Mouse (Mus musculus) hindbrain, embryonic 10.5 days (tissue): ENCODE data around the gene Praf2. TPM values are rescaled to one million over a fixed set of nuclear protein-coding genes. Genes with fewer than 3 reads are reported as not detected.
"Not testable (repeated sequence)": the region's sequence is repeated elsewhere in the genome, so short reads cannot be mapped to it uniquely, and the experiment has no call there.

Experiments used
- DNase-seq: peaks from one replicate; pipeline ENCODE4 v3.0.0-alpha.2; 2017; ENCODE audit warnings: low spot score
- H3K27ac ChIP-seq: fragments of 300-500 bp; sonication (generic); 2 replicates; pipeline ENCODE4 v1.5.1; 2016; ENCODE audit warnings: mild to moderate bottlenecking, moderate library complexity
- H3K27me3 ChIP-seq: fragments of 300-500 bp; sonication (generic); 2 replicates; pipeline ENCODE4 v1.6.1; 2016; ENCODE audit warnings: mild to moderate bottlenecking; ENCODE audit not compliant: poor library complexity, insufficient read depth, severe bottlenecking
- H3K36me3 ChIP-seq: fragments of 300-500 bp; sonication (generic); 2 replicates; pipeline ENCODE4 v1.6.1; 2016; ENCODE audit warnings: mild to moderate bottlenecking, moderate library complexity
- H3K4me1 ChIP-seq: fragments of 300-500 bp; sonication (generic); replicated peaks from 2 replicates; pipeline ENCODE4 v1.6.1; 2016; ENCODE audit warnings: mild to moderate bottlenecking
- H3K4me3 ChIP-seq: fragments of 300-500 bp; sonication (generic); 2 replicates; pipeline ENCODE4 v1.5.1; 2016; ENCODE audit warnings: mild to moderate bottlenecking, moderate library complexity
- H3K9me3 ChIP-seq: fragments of 300-500 bp; sonication (generic); 2 replicates; pipeline ENCODE4 v1.6.1; 2016; ENCODE audit warnings: mild to moderate bottlenecking, moderate library complexity
- WGBS: fragments of 180-500 bp; shearing (Covaris S2); methylation state at CpG from one replicate; pipeline ENCODE4 v1.1.7; 2016; 5-methylcytosine and 5-hydroxymethylcytosine counted together
- polyA plus RNA-seq: library from polyadenylated mRNA; unstranded; fragments of >200 nt; fragmentation: Nextera tagmentation; extraction: Ambion mirVana; gene quantifications from 2 replicates; pipeline ENCODE4 v1.2.1, GENCODE M21; 2016

The Praf2 gene
- polyA plus RNA-seq, 1 experiment from 2014 or later: 101 TPM

GRCm38 (mm10) chrX:7743470-7743869, 15.2 kb downstream of the Praf2 start:
- Histone ChIP-seq H3K4me1 (no peaks in the 10 kb centered on the region), H3K4me3 (no peak overlapping the region), H3K27ac (no peak overlapping the region), H3K27me3 (no peaks in the 10 kb centered on the region), H3K9me3 (no peaks in the 10 kb centered on the region), H3K36me3 (no peaks in the 10 kb centered on the region)
- no peak for DNase-seq
- 59% methylated on average over 5 of the region's 5 CpGs for WGBS

GRCm38 (mm10) chrX:7744940-7745339, 16.7 kb downstream of the Praf2 start:
- Histone ChIP-seq H3K27me3 (no peaks in the 10 kb centered on the region), H3K4me1 (peaks cover 4% of the 10 kb centered on the region; the same call in 1 of the 2 replicates), H3K36me3 (no peaks in the 10 kb centered on the region), H3K4me3 (no peak overlapping the region), H3K9me3 (no peaks in the 10 kb centered on the region), H3K27ac (no peak overlapping the region)
- 68% methylated on average over 1 of the region's 1 CpGs for WGBS
- no peak for DNase-seq

DNA sequence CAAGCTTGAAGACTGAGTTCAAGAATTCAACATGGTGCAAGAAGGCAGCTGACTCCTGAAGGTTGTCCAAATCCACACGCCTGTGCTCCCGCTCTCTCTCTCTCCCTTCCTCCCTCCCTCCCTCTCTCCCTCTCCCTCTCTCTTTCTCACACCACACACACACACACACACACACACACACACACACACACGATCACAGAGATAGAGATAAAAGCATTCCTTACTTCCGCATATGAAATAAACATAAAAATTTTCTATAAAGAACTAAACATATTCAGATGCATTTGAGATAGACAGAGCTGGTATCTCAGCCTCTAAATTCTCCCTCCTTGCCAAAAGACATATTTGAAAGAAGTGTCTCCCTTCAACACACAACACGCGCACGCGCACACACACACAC, 17.2 kb downstream of the Praf2 start:
- Histone ChIP-seq H3K27me3 (no peaks in the 10 kb centered on the region), H3K4me1 (peaks cover 7% of the 10 kb centered on the region; the same call in 1 of the 2 replicates), H3K27ac (no peak overlapping the region), H3K9me3 (no peaks in the 10 kb centered on the region), H3K4me3 (no peak overlapping the region), H3K36me3 (no peaks in the 10 kb centered on the region)
- 93% methylated on average over 8 of the region's 8 CpGs for WGBS
- DNase-seq: no peak

GRCm38 (mm10) chrX:7750432-7751116, 22.3 kb downstream of the Praf2 start, which contains the start of gene Ccdc120:
TSS of gene Ccdc120 (minus strand) at chrX:7750905.
- no peaks in the 10 kb centered on the region for H3K36me3 ChIP-seq
- peak within 1 kb of the TSS; percentile 86 for H3K27ac ChIP-seq
- peak; percentile 77 for DNase-seq
- H3K4me1 ChIP-seq: peaks cover 7% of the 10 kb centered on the region; the same call in 1 of the 2 replicates
- H3K9me3 ChIP-seq: no peaks in the 10 kb centered on the region
- peak within 1 kb of the TSS; percentile 69 for H3K4me3 ChIP-seq
- WGBS: 16% methylated on average over 54 of the region's 56 CpGs
- no peaks in the 10 kb centered on the region for H3K27me3 ChIP-seq

DNA sequence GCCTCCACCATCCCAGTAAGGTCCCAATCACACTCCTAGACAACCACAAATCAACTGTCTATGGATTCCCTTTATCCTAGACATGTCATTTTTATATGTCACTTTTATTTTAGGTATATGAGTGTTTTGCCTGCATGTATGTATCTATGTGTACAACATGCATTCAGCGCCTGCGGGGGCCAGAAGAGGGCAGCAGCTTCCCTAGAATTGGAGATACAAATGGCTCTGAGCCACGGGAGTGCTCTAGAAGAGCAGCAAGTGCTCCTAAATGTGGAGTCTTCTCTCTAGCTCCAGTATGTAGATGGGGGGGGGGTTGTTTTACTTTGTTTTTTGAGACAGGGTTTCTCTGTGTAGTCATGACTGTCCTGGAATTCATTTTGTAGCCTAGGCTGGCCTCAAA, 25.4 kb downstream of the Praf2 start:
- H3K27me3 ChIP-seq, H3K36me3 ChIP-seq, H3K4me3 ChIP-seq, DNase-seq, H3K4me1 ChIP-seq, H3K27ac ChIP-seq, H3K9me3 ChIP-seq: not testable (repeated sequence)
- 19% methylated on average over 3 of the region's 3 CpGs for WGBS

GRCm38 (mm10) chrX:7762137-7762920, 34.1 kb downstream of the Praf2 start, which contains the start of gene Tfe3:
TSS of gene Tfe3 (plus strand) at chrX:7762560.
- Histone ChIP-seq H3K27ac (peak within 1 kb of the TSS; percentile 86), H3K27me3 (no peaks in the 10 kb centered on the region), H3K36me3 (peaks cover 16% of the 10 kb centered on the region), H3K4me3 (peak within 1 kb of the TSS; percentile 72), H3K4me1 (peaks cover 23% of the 10 kb centered on the region), H3K9me3 (peaks cover 16% of the 10 kb centered on the region)
- DNase-seq: peak; percentile 90
- WGBS: 19% methylated on average over 38 of the region's 38 CpGs

DNA sequence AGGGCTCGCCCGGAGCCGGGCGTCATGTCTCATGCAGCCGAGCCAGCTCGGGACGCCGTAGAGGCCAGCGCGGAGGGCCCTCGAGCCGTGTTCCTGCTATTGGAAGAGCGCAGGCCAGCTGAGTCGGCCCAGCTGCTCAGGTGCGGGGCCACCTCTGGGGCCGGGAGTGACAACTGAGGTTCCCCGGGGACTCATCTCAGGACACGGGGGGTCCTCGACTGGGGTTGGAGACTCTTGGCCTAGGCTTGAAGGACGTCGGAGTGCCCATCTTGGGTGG, 34.6 kb downstream of the Praf2 start:
- peak overlapping the region; percentile 72 for H3K4me3 ChIP-seq
- H3K36me3 ChIP-seq: peaks cover 21% of the 10 kb centered on the region
- DNase-seq: no peak
- peak overlapping the region; percentile 86 for H3K27ac ChIP-seq
- H3K4me1 ChIP-seq: peaks cover 23% of the 10 kb centered on the region
- H3K27me3 ChIP-seq: no peaks in the 10 kb centered on the region
- H3K9me3 ChIP-seq: peaks cover 16% of the 10 kb centered on the region
- 11% methylated on average over 21 of the region's 21 CpGs for WGBS

DNA sequence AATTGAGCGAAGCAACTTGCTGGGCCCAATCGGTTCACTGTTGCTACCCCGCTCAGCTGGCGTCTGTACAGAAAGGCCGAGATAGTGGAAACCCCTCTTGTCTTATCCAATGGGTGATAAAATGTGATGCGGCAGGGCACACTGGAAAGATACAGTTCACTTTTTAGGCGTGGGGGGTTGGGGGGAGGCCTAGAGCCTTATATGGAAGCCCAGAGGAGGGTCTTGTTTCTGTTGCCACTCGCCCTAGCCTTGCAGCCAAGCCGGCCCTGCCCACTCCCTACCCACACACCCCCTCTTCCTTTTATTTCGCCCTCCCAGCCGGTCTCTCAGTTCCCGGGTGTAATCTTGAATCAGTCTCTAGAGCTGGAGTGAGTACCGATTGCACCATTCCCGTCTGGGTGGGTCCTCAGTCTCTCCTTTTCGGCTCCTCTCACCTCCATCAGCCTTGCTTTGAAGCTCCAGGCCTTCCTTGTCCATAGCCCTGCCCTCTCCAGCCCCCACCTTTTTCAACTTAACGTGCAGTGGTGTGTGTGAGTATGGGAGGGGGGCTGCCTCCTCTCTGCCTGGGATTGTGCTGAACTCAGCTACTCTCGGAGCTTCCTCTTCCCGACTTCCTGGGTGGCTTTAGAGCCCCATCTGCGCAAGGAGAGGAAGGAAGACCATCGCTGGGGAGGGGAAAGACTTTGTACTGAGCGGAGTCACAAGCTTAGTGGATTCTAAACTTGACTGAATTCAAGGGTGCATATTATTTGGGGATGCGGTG, 35.6 kb downstream of the Praf2 start:
- H3K27ac ChIP-seq: peak overlapping the region; percentile 86
- peaks cover 31% of the 10 kb centered on the region for H3K36me3 ChIP-seq
- peaks cover 16% of the 10 kb centered on the region for H3K9me3 ChIP-seq
- peaks cover 23% of the 10 kb centered on the region for H3K4me1 ChIP-seq
- WGBS: 14% methylated on average over 22 of the region's 22 CpGs
- DNase-seq: peak; percentile 37
- no peaks in the 10 kb centered on the region for H3K27me3 ChIP-seq
- peak overlapping the region; percentile 72 for H3K4me3 ChIP-seq

- H3K27me3 ChIP-seq: no peaks in the 10 kb centered on the region
- H3K4me1 ChIP-seq: peaks cover 23% of the 10 kb centered on the region
- H3K9me3 ChIP-seq: peaks cover 16% of the 10 kb centered on the region
- H3K36me3 ChIP-seq: peaks cover 39% of the 10 kb centered on the region
- peak overlapping the region; percentile 72 for H3K4me3 ChIP-seq
- peak overlapping the region; percentile 45; the same call in 1 of the 2 replicates for H3K27ac ChIP-seq
- DNase-seq: peak; percentile 5
- 17% methylated on average over 9 of the region's 9 CpGs for WGBS
Observed at GRCm38 (mm10) chrX:7764657-7765280, 36.5 kb downstream of the Praf2 start.

DNA sequence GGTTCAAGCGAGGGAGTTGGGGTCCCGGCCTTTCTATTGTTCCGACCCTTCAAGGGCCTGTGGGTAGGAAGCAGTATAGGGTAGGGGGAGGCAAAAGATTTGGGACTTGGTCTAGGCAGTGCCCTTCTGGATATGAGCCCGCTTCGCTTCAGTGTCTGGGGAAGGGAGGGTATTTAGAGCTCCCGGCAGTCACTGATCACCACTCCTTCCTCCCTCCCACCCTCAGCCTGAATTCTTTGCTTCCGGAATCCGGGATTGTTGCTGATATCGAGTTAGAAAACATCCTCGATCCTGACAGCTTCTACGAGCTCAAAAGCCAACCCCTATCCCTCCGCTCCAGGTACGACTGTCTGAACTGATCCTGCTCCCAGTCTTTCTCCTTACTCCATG, 37.0 kb downstream of the Praf2 start:
- DNase-seq: no peak
- H3K4me3 ChIP-seq: peak overlapping the region; percentile 72
- peak overlapping the region; percentile 45 for H3K27ac ChIP-seq
- peaks cover 44% of the 10 kb centered on the region for H3K36me3 ChIP-seq
- H3K27me3 ChIP-seq: no peaks in the 10 kb centered on the region
- H3K9me3 ChIP-seq: peaks cover 16% of the 10 kb centered on the region
- H3K4me1 ChIP-seq: peaks cover 23% of the 10 kb centered on the region
- 19% methylated on average over 13 of the region's 13 CpGs for WGBS

GRCm38 (mm10) chrX:7765764-7766163, 37.5 kb downstream of the Praf2 start:
- Histone ChIP-seq H3K9me3 (peaks cover 16% of the 10 kb centered on the region), H3K36me3 (peaks cover 49% of the 10 kb centered on the region), H3K27ac (peak overlapping the region; percentile 23; the same call in 1 of the 2 replicates), H3K4me3 (peak overlapping the region; percentile 72), H3K4me1 (peaks cover 23% of the 10 kb centered on the region), H3K27me3 (no peaks in the 10 kb centered on the region)
- WGBS: 11% methylated on average over 11 of the region's 11 CpGs
- DNase-seq: peak; percentile 20

- Histone ChIP-seq H3K36me3 (peaks cover 82% of the 10 kb centered on the region), H3K4me1 (peaks cover 16% of the 10 kb centered on the region), H3K27me3 (no peaks in the 10 kb centered on the region), H3K27ac (no peak overlapping the region), H3K9me3 (peaks cover 9% of the 10 kb centered on the region; the same call in 1 of the 2 replicates), H3K4me3 (no peak overlapping the region)
- WGBS: 92% methylated on average over 7 of the region's 7 CpGs
- no peak for DNase-seq
Observed at GRCm38 (mm10) chrX:7769302-7770017, 41.2 kb downstream of the Praf2 start.
